Mouse (Mus musculus) heart, adult 2 months (tissue): ENCODE data around the gene Ky.

ENCODE experiments used
- CTCF ChIP-seq: fragments of 200-600 bp; IDR thresholded peaks from 2 replicates; pipeline ENCODE4 v1.8.1; 2022; ENCODE audit warnings: antibody characterized with exemption, mild to moderate bottlenecking, moderate library complexity
- EP300 ChIP-seq: fragments of 200-500 bp; IDR thresholded peaks from 2 replicates; pipeline ENCODE4 v1.6.1; 2011; ENCODE audit warnings: low read depth, low read length, control low read depth; ENCODE audit not compliant: insufficient read depth
- POLR2A ChIP-seq: fragments of 200-500 bp; IDR thresholded peaks from 2 replicates; pipeline ENCODE4 v1.6.1; 2011; ENCODE audit warnings: mild to moderate bottlenecking, low read depth, low read length, control low read depth; ENCODE audit not compliant: insufficient read depth

DNA sequence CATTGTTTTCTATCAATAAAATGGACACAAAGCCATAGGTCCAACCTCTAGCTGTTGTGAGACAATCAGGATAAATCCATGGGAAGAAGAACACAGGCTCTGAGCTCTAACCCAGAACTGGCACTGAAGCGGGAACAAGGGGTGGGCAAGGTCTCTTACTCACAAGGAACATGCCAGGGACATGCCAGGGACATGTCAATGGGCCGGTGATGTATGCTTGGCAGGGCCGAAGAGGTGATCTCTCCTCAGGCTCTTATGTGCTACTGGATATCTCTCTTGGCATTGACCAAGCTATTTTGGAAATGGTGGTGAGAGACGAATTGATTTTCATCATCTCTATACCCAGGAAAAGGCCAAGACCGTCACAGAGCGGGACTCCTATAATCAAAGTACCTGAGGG, 6.8 kb upstream of the Ky start:
- TF ChIP-seq CTCF (no peak), EP300 (no peak), POLR2A (no peak)
